Mouse (Mus musculus): ENCODE results near the gene Grin3a. TPM values are rescaled to one million over a fixed set of nuclear protein-coding genes. Genes with fewer than 3 reads are reported as not detected.
A peak's percentile ranks its signal among the peaks of the same experiment; 100 is the strongest.

Gene Grin3a
- polyA plus RNA-seq (2014; fragmentation: Nextera tagmentation; extraction: Ambion mirVana) = 0.46 and 0.62 TPM in 2 replicates

DNA sequence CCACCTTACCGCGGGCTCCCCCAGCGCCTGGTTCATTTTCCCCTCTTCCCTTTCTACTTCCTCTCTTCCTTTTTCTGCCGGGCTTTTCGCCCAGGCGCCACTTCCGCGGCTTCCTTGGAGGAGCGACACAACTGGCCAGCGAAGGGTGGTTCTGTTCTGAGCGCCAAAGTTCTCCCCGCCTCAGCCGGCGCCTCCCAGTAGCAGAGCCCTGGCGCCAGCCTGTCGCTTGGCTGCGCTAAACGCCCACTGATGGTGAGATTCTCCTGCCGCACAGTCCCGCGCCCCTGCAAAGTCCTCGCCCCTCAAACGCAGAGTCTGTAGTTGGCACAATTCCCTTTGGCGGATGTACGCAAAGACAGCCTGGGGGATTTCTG, at the start of gene Grin3a:
TSS of gene Grin3a (minus strand) at position 133 of the 374 bp plus-strand sequence.
- Histone ChIP-seq H3K27ac (replicated peaks in 1 of 2; ENCODE audit: control insufficient read depth in 1 of 2, insufficient read depth in 1 of 2, low read depth in 2 of 2, low read length in 2 of 2) (no peak within 1 kb of the TSS), H3K27me3 (ENCODE audit: control insufficient read depth, insufficient read depth, low read length) (peaks cover 29% of the 10 kb centered on the region), H3K4me2 (ENCODE audit: low read length) (peak within 1 kb of the TSS; percentile 89), H3K9me3 (ENCODE audit: control insufficient read depth, low read length) (no peaks in the 10 kb centered on the region), H3K4me1 (ENCODE audit: control insufficient read depth in 2 of 2, insufficient read depth in 2 of 2, low read length in 2 of 2) (peaks cover 5 to 6% of the 10 kb centered on the region in 2 experiments; a peak in 3 of 4 replicates), H3K36me3 (ENCODE audit: control insufficient read depth, insufficient read depth, low read length) (no peaks in the 10 kb centered on the region), H3K9ac (ENCODE audit: low read length) (0 out of 2 replicates have a peak within 1 kb of the TSS, but pooled peaks have one; percentile 36), H3K4me3 (ENCODE audit: control insufficient read depth in 1 of 2, insufficient read depth in 1 of 2, low read depth in 1 of 2, low read length in 2 of 2) (peak within 1 kb of the TSS; percentile 54 to 58)
- 0% methylated on average over 25 of the region's 25 CpGs for WGBS
- ATAC-seq (ENCODE audit: insufficient number of reproducible peaks, insufficient read depth, low FRiP score, low read depth) = peak; percentile 75

DNA sequence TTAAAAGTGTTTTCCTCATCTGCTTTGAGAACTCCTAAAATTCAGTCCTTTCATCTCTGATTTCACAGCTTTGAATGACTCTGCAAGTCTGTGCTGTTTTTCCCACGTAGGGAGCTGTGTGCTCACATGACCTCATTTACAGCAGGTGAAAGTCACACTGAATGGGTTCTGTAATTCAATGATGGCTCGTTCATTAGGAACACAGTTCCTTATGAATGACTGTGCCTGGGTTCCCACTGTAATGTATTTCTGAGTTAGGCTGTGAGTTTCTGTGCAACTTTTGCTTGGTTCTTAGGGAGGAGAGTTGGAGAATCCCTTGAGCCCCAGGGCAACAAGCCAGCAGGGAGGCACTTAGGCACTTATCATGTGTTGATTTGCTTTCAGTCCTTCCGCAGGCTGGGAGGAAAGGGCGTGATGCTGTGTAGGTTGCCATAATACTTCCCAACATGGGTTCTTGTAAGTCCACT, 46.3 kb upstream of the Grin3a start:
- Histone ChIP-seq H3K9ac (ENCODE audit: low read length) (no peak overlapping the region), H3K9me3 (ENCODE audit: control insufficient read depth, low read length) (no peaks in the 10 kb centered on the region), H3K4me3 (ENCODE audit: control insufficient read depth in 1 of 2, insufficient read depth in 1 of 2, low read depth in 1 of 2, low read length in 2 of 2) (no peak overlapping the region), H3K27ac (replicated peaks in 1 of 2; ENCODE audit: control insufficient read depth in 1 of 2, insufficient read depth in 1 of 2, low read depth in 2 of 2, low read length in 2 of 2) (no peak overlapping the region), H3K36me3 (ENCODE audit: control insufficient read depth, insufficient read depth, low read length) (no peaks in the 10 kb centered on the region), H3K27me3 (ENCODE audit: control insufficient read depth, insufficient read depth, low read length) (no peaks in the 10 kb centered on the region), H3K4me1 (ENCODE audit: control insufficient read depth in 2 of 2, insufficient read depth in 2 of 2, low read length in 2 of 2) (peaks cover 3 to 7% of the 10 kb centered on the region in 2 experiments), H3K4me2 (ENCODE audit: low read length) (0 out of 2 replicates have a peak overlapping the region, but pooled peaks have one; percentile 9)
- 15% methylated on average over 4 of the region's 4 CpGs for WGBS
- ATAC-seq (ENCODE audit: insufficient number of reproducible peaks, insufficient read depth, low FRiP score, low read depth) = 0 out of 2 replicates have a peak, but pooled peaks have one; percentile 47

DNA sequence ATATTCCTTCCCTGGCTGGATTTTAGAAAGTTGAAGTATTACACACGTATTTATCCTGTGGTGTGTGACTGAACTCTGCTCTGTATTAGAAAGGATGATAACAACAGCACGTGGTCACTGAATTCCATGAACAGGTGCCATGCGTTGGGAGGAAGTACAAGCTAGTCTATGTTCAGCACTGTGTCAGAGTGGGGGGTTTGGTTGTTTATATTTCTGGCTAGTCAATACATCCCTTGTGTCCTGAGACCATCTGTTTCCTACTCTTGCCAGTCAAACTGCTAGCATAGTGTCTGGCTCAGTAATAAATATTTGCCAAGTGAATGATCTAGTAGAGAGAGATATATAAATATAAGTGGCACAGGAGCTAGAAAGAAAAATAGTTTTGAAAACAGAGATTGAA, 31.5 kb upstream of the Grin3a start:
- Histone ChIP-seq H3K4me3 (ENCODE audit: control insufficient read depth in 1 of 2, insufficient read depth in 1 of 2, low read depth in 1 of 2, low read length in 2 of 2) (no peak overlapping the region), H3K9me3 (ENCODE audit: control insufficient read depth, low read length) (no peaks in the 10 kb centered on the region), H3K27ac (replicated peaks in 1 of 2; ENCODE audit: control insufficient read depth in 1 of 2, insufficient read depth in 1 of 2, low read depth in 2 of 2, low read length in 2 of 2) (no peak overlapping the region), H3K36me3 (ENCODE audit: control insufficient read depth, insufficient read depth, low read length) (no peaks in the 10 kb centered on the region), H3K4me2 (ENCODE audit: low read length) (no peak overlapping the region), H3K9ac (ENCODE audit: low read length) (no peak overlapping the region), H3K4me1 (ENCODE audit: control insufficient read depth in 2 of 2, insufficient read depth in 2 of 2, low read length in 2 of 2) (no peaks in the 10 kb centered on the region), H3K27me3 (ENCODE audit: control insufficient read depth, insufficient read depth, low read length) (no peaks in the 10 kb centered on the region)
- 49% methylated on average over 3 of the region's 3 CpGs for WGBS
- no peak for ATAC-seq (ENCODE audit: insufficient number of reproducible peaks, insufficient read depth, low FRiP score, low read depth)

DNA sequence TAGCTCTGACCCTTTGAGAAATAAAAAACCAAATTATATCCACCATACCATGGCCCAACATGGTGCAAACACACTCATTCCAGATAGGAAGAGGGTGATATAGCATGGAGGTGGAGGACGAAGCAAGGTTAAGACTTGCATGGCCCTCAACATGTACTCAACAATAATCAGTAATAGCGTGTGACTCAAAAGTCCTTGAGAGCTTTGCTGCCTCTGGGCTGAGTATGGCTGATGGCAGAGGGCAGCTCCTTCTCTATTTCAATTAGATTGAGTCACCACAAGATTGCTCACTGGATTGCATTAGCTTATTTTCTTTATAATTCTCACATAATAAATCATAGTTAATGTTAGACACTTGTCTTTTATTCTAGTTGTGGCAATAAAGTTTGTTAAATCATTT, 15.1 kb upstream of the Grin3a start:
- Histone ChIP-seq H3K9me3 (ENCODE audit: control insufficient read depth, low read length) (no peaks in the 10 kb centered on the region), H3K9ac (ENCODE audit: low read length) (no peak overlapping the region), H3K27ac (replicated peaks in 1 of 2; ENCODE audit: control insufficient read depth in 1 of 2, insufficient read depth in 1 of 2, low read depth in 2 of 2, low read length in 2 of 2) (no peak overlapping the region), H3K4me3 (ENCODE audit: control insufficient read depth in 1 of 2, insufficient read depth in 1 of 2, low read depth in 1 of 2, low read length in 2 of 2) (no peak overlapping the region), H3K36me3 (ENCODE audit: control insufficient read depth, insufficient read depth, low read length) (no peaks in the 10 kb centered on the region), H3K4me1 (ENCODE audit: control insufficient read depth in 2 of 2, insufficient read depth in 2 of 2, low read length in 2 of 2) (no peaks in the 10 kb centered on the region), H3K27me3 (ENCODE audit: control insufficient read depth, insufficient read depth, low read length) (no peaks in the 10 kb centered on the region), H3K4me2 (ENCODE audit: low read length) (no peak overlapping the region)
- WGBS = 82% methylated on average over 2 of the region's 2 CpGs
- ATAC-seq (ENCODE audit: insufficient number of reproducible peaks, insufficient read depth, low FRiP score, low read depth) = no peak

DNA sequence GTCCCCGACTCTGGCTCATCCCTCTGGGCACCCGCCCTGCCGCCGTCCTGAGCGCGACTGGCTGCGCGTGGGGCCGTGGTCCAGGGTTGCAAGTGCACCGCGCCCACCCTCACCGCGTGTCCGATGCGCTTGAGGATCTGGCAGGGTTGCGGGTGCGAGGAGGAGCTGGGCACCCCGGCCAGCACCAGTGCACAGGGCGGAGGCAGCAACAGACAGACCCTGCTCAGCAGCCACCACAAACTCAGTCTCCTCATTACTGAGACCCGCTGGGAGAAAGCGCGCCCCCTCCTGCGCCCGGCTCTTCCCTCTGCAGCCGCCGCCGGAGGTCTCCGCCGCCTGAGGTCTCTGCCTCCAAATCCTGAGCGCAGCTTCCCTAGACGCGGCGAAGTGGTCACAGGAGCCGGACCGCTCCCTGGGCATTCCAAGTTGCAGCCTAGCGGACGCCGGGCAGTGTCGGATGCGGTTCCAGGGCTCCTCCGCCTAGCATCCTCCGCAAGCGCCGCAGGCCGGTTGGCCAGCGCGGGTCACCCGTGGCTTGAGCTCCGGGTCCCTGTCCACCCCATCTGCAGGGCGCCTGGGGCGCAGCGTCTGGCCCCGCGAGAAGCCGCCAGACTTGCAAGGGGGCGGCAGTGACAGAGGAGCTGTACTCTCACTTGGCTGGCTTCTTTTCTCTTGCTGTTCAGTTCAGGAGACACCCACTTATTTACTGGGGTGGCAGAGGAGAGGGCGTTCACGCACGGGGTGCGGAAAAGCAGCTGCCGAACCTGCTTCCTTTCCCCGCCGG, 524 bp downstream of the Grin3a start:
- H3K4me2 ChIP-seq (ENCODE audit: low read length) = peak overlapping the region; percentile 89
- H3K4me1 ChIP-seq (ENCODE audit: control insufficient read depth in 2 of 2, insufficient read depth in 2 of 2, low read length in 2 of 2) = peaks cover 5 to 6% of the 10 kb centered on the region in 2 experiments; a peak in 3 of 4 replicates
- H3K9ac ChIP-seq (ENCODE audit: low read length) = 0 out of 2 replicates have a peak overlapping the region, but pooled peaks have one; percentile 36
- no peak for ATAC-seq (ENCODE audit: insufficient number of reproducible peaks, insufficient read depth, low FRiP score, low read depth)
- peaks cover 29% of the 10 kb centered on the region for H3K27me3 ChIP-seq (ENCODE audit: control insufficient read depth, insufficient read depth, low read length)
- H3K36me3 ChIP-seq (ENCODE audit: control insufficient read depth, insufficient read depth, low read length) = no peaks in the 10 kb centered on the region
- under 1% methylated on average over 55 of the region's 63 CpGs for WGBS
- peak overlapping the region; percentile 54 to 58 for H3K4me3 ChIP-seq (ENCODE audit: control insufficient read depth in 1 of 2, insufficient read depth in 1 of 2, low read depth in 1 of 2, low read length in 2 of 2)
- no peak overlapping the region for H3K27ac ChIP-seq (replicated peaks in 1 of 2; ENCODE audit: control insufficient read depth in 1 of 2, insufficient read depth in 1 of 2, low read depth in 2 of 2, low read length in 2 of 2)
- H3K9me3 ChIP-seq (ENCODE audit: control insufficient read depth, low read length) = no peaks in the 10 kb centered on the region

DNA sequence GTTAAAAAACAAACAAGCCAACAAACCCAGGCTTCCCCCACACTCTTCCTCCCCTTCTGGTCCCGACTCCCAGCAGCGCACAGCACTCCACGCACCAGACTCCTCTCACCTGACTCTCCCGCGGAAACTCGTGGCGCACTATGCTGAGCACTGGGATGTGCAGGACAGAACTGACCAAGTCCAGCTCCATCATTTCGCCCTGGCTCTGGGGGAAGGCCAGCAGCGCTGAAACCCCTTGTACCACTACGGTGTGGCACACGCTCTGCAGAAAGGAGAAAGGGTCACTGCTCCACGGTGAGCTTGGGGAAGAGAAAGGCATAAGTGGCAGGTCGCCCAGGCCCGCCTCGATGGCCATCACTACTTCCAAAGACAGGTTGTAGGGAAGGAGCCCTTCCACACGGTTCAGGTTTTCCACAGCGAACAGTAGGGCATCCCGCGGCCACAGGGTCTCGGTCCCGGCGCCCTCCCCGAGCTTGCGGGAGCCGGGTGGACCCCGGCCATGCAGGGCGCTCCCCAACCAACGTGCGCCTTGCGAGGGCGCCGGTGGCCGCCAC, 1.2 kb downstream of the Grin3a start:
- H3K4me2 ChIP-seq (ENCODE audit: low read length) = peak overlapping the region; percentile 89
- peaks cover 29% of the 10 kb centered on the region for H3K27me3 ChIP-seq (ENCODE audit: control insufficient read depth, insufficient read depth, low read length)
- no peak overlapping the region for H3K9ac ChIP-seq (ENCODE audit: low read length)
- WGBS = 3% methylated on average over 31 of the region's 33 CpGs
- H3K9me3 ChIP-seq (ENCODE audit: control insufficient read depth, low read length) = no peaks in the 10 kb centered on the region
- H3K36me3 ChIP-seq (ENCODE audit: control insufficient read depth, insufficient read depth, low read length) = no peaks in the 10 kb centered on the region
- no peak overlapping the region for H3K27ac ChIP-seq (replicated peaks in 1 of 2; ENCODE audit: control insufficient read depth in 1 of 2, insufficient read depth in 1 of 2, low read depth in 2 of 2, low read length in 2 of 2)
- ATAC-seq (ENCODE audit: insufficient number of reproducible peaks, insufficient read depth, low FRiP score, low read depth) = no peak
- peaks cover 5 to 6% of the 10 kb centered on the region in 2 experiments; a peak in 3 of 4 replicates for H3K4me1 ChIP-seq (ENCODE audit: control insufficient read depth in 2 of 2, insufficient read depth in 2 of 2, low read length in 2 of 2)
- H3K4me3 ChIP-seq (ENCODE audit: control insufficient read depth in 1 of 2, insufficient read depth in 1 of 2, low read depth in 1 of 2, low read length in 2 of 2) = peak overlapping the region; percentile 54 to 58

DNA sequence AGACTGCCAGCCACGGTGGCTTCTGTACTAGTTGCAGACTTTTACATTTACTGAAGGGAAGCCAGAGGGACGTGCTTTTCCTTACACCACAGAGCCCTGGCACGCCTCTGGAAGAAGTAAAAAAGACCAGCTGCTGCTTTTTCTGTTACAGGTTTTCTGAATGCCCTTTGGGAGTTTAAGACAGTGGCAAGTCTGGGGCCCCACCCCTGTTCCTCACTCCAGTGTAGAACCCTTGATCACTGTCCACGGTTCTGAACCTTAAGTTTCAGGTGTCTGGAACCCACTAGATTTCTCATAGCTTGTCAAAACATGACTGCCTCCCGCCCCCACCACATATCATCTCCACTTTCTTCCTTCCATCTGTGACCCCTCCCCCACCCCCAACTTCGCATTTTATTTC, 1.8 kb downstream of the Grin3a start:
- no peak overlapping the region for H3K9ac ChIP-seq (ENCODE audit: low read length)
- ATAC-seq (ENCODE audit: insufficient number of reproducible peaks, insufficient read depth, low FRiP score, low read depth) = no peak
- no peaks in the 10 kb centered on the region for H3K36me3 ChIP-seq (ENCODE audit: control insufficient read depth, insufficient read depth, low read length)
- H3K27ac ChIP-seq (replicated peaks in 1 of 2; ENCODE audit: control insufficient read depth in 1 of 2, insufficient read depth in 1 of 2, low read depth in 2 of 2, low read length in 2 of 2) = no peak overlapping the region
- H3K4me1 ChIP-seq (ENCODE audit: control insufficient read depth in 2 of 2, insufficient read depth in 2 of 2, low read length in 2 of 2) = peaks cover 5 to 6% of the 10 kb centered on the region in 2 experiments; a peak in 3 of 4 replicates
- H3K9me3 ChIP-seq (ENCODE audit: control insufficient read depth, low read length) = no peaks in the 10 kb centered on the region
- H3K4me2 ChIP-seq (ENCODE audit: low read length) = no peak overlapping the region
- H3K27me3 ChIP-seq (ENCODE audit: control insufficient read depth, insufficient read depth, low read length) = peaks cover 29% of the 10 kb centered on the region
- 19% methylated on average over 6 of the region's 6 CpGs for WGBS
- peak overlapping the region in 1 of 2 experiments; percentile 58; a peak in 1 of 4 replicates for H3K4me3 ChIP-seq (ENCODE audit: control insufficient read depth in 1 of 2, insufficient read depth in 1 of 2, low read depth in 1 of 2, low read length in 2 of 2)
